21 mouse cellular contexts compared by ENCODE assay signal in genomic region chr5:107048607-107049006, GRCm38 (mm10).
DNase-seq lines count a peak whose midpoint lies in the region; ATAC-seq and TF ChIP-seq lines count a peak whose summit lies in the region.
"Had no signal": no experiment of that assay in that cellular context is flagged by ENCODE, and none has a peak within 500 bp of the region (broad histone marks: within the 10 kb centered on the region; RNA-seq: fewer than 3 reads in every experiment).

No protein-coding gene starts in this region.

- H3K4me3 ChIP-seq in testis, adult 2 months (ENCODE audit: control insufficient read depth, low read depth, low read length), result no peak overlapping the region
- no peak overlapping the region for H3K4me3 ChIP-seq in heart, postnatal 0 days (ENCODE audit: low read depth, low read length)
- H3K4me3 ChIP-seq in lung, postnatal 0 days (ENCODE audit: low read depth, low read length), result no peak overlapping the region
- H3K4me3 ChIP-seq: embryonic facial prominence, embryonic 12.5 days; forebrain, embryonic 15.5 days; hindbrain, embryonic 13.5 days; liver, embryonic 15.5 days; neural tube, embryonic 12.5 days had no signal

- no peaks in the 10 kb centered on the region for H3K27me3 ChIP-seq in testis, adult 2 months (ENCODE audit: control insufficient read depth, insufficient read depth, low read length)
- no peaks in the 10 kb centered on the region for H3K27me3 ChIP-seq in heart, postnatal 0 days (ENCODE audit: control insufficient read depth, insufficient read depth, low read length)
- H3K27me3 ChIP-seq in lung, postnatal 0 days (replicated peaks; ENCODE audit: insufficient read depth, low read length), result no peaks in the 10 kb centered on the region
- H3K27me3 ChIP-seq: embryonic facial prominence, embryonic 12.5 days; forebrain, embryonic 15.5 days; hindbrain, embryonic 13.5 days; neural tube, embryonic 12.5 days had no signal

- peak; percentile 41 to 52 for DNase-seq in heart, adult 18-20 months
- DNase-seq in heart, postnatal 14 days, result no peak
- no peak for DNase-seq in testis, postnatal 14 days (ENCODE audit: low spot score)
- DNase-seq in heart, postnatal 0 days (ENCODE audit: low spot score), result peak; percentile 55
- DNase-seq in urinary bladder, postnatal 4 days (ENCODE audit: low spot score in 2 of 2), result no peak
- DNase-seq in lung, postnatal 0 days (ENCODE audit: low spot score), result no peak
- DNase-seq in cerebellum, adult 9-10 months, result no peak
- DNase-seq: adrenal gland, postnatal 10 days; cerebellum, adult 11 months; cerebellum, postnatal 25 days; kidney, adult 18-20 months; kidney, postnatal 14 days; left cerebral cortex, postnatal 4 days; right cerebral cortex, postnatal 4 days; thymus, postnatal 14 days had no signal

- intact Hi-C loops in heart, postnatal 14 days (cut with DNase I), result no loop called here

- no peak overlapping the region for H3K4me2 ChIP-seq in heart, postnatal 0 days (ENCODE audit: low read depth, low read length)
- no peak overlapping the region for H3K4me2 ChIP-seq in lung, postnatal 0 days (replicated peaks; ENCODE audit: low read depth, low read length)
- H3K4me2 ChIP-seq: embryonic facial prominence, embryonic 12.5 days; forebrain, embryonic 15.5 days; hindbrain, embryonic 13.5 days; liver, embryonic 15.5 days; neural tube, embryonic 12.5 days had no signal

- no peak overlapping the region for H3K9ac ChIP-seq in heart, postnatal 0 days (replicated peaks; ENCODE audit: low read depth, low read length)
- H3K9ac ChIP-seq in lung, postnatal 0 days (replicated peaks; ENCODE audit: low read depth), result no peak overlapping the region
- H3K9ac ChIP-seq: embryonic facial prominence, embryonic 12.5 days; forebrain, embryonic 15.5 days; hindbrain, embryonic 13.5 days; liver, embryonic 15.5 days; neural tube, embryonic 12.5 days had no signal

- no peaks in the 10 kb centered on the region for H3K36me3 ChIP-seq in testis, adult 2 months (ENCODE audit: control insufficient read depth, insufficient read depth, low read length)
- H3K36me3 ChIP-seq in heart, postnatal 0 days (replicated peaks; ENCODE audit: control insufficient read depth, insufficient read depth, low read length), result no peaks in the 10 kb centered on the region
- no peaks in the 10 kb centered on the region for H3K36me3 ChIP-seq in lung, postnatal 0 days (ENCODE audit: insufficient read depth, low read length)
- H3K36me3 ChIP-seq: embryonic facial prominence, embryonic 12.5 days; forebrain, embryonic 15.5 days; hindbrain, embryonic 13.5 days; liver, embryonic 15.5 days; neural tube, embryonic 12.5 days had no signal

- peak; percentile 40; the same call in 1 of the 2 replicates for TF ChIP-seq EP300 in heart, postnatal 0 days (IDR thresholded peaks at IDR 0.05; ENCODE audit: low read depth)
- no peak for TF ChIP-seq EP300 in lung, postnatal 0 days (IDR thresholded peaks at IDR 0.05)

- no peak for TF ChIP-seq POLR2A in testis, adult 2 months (IDR thresholded peaks at IDR 0.05; ENCODE audit: control insufficient read depth, low read depth, low read length)

- ATAC-seq in heart, postnatal 0 days (ENCODE audit: insufficient read depth, low read depth), result peak; percentile 37; the same call in 1 of the 2 replicates
- no peak for ATAC-seq in lung, postnatal 0 days
- ATAC-seq: forebrain, embryonic 15.5 days had no signal

- peak overlapping the region; percentile 61 for H3K27ac ChIP-seq in testis, adult 2 months (ENCODE audit: control insufficient read depth, insufficient read depth, low read depth, low read length)
- peak overlapping the region; percentile 66 for H3K27ac ChIP-seq in heart, postnatal 0 days (ENCODE audit: low read depth)
- no peak overlapping the region for H3K27ac ChIP-seq in lung, postnatal 0 days (ENCODE audit: low read length)
- H3K27ac ChIP-seq: embryonic facial prominence, embryonic 12.5 days; forebrain, embryonic 15.5 days; hindbrain, embryonic 13.5 days; liver, embryonic 15.5 days; neural tube, embryonic 12.5 days had no signal

- no peaks in the 10 kb centered on the region for H3K9me3 ChIP-seq in heart, postnatal 0 days (replicated peaks; ENCODE audit: control insufficient read depth, low read length)
- H3K9me3 ChIP-seq in lung, postnatal 0 days (ENCODE audit: low read length), result no peaks in the 10 kb centered on the region
- H3K9me3 ChIP-seq: embryonic facial prominence, embryonic 12.5 days; forebrain, embryonic 15.5 days; hindbrain, embryonic 13.5 days; liver, embryonic 15.5 days; neural tube, embryonic 12.5 days had no signal

- no peak for TF ChIP-seq CTCF in testis, adult 2 months (IDR thresholded peaks at IDR 0.05; ENCODE audit: control insufficient read depth, insufficient read depth, insufficient replicate concordance, low read depth, low read length)
- TF ChIP-seq CTCF in heart, postnatal 0 days (IDR thresholded peaks at IDR 0.05; ENCODE audit: low read depth), result no peak
- no peak for TF ChIP-seq CTCF in lung, postnatal 0 days (IDR thresholded peaks at IDR 0.05)

- peaks cover 8% of the 10 kb centered on the region for H3K4me1 ChIP-seq in testis, adult 2 months (ENCODE audit: control insufficient read depth, insufficient read depth, low read length)
- peaks cover 21% of the 10 kb centered on the region for H3K4me1 ChIP-seq in heart, postnatal 0 days (ENCODE audit: control insufficient read depth, insufficient read depth)
- no peaks in the 10 kb centered on the region; the same call in 1 of the 2 replicates for H3K4me1 ChIP-seq in lung, postnatal 0 days (ENCODE audit: insufficient read depth, low read depth, low read length)
- H3K4me1 ChIP-seq: forebrain, embryonic 15.5 days; hindbrain, embryonic 13.5 days; liver, embryonic 15.5 days; neural tube, embryonic 12.5 days had no signal

- 9% methylated on average over 5 of the region's 5 CpGs for WGBS in heart, postnatal 0 days
- 60% methylated on average over 5 of the region's 5 CpGs for WGBS in lung, postnatal 0 days

Comparison
In these comparisons a context has a peak if more than half of its experiments do, and no peak if none do; other contexts are left out.
1. DNase-seq: peak in heart, adult 18-20 months (2 of 2) and heart, postnatal 0 days (single experiment); none in heart, postnatal 14 days (0 of 2), testis, postnatal 14 days (single experiment), urinary bladder, postnatal 4 days (0 of 2), lung, postnatal 0 days (single experiment) and cerebellum, adult 9-10 months (single experiment).